Mouse (Mus musculus) heart, postnatal 4 days (tissue): ENCODE data around the gene Ttc28. TPM values are rescaled to one million over a fixed set of nuclear protein-coding genes. Genes with fewer than 3 reads are reported as not detected.

Experiments used
- DNase-seq: peaks from one replicate; pipeline ENCODE4 v3.0.0; 2021
- microRNA-seq, 2 experiments: library from miRNA; unstranded; fragments of <30 nt; microRNA quantifications; one replicate each; pipeline ENCODE4 v1.2.0; 2021 to 2022
- total RNA-seq, 2 experiments: library from RNA; stranded (reverse); gene quantifications; 2 replicates each; pipeline ENCODE4 v1.2.3; 2021

Gene Ttc28
- total RNA-seq, 2 experiments from 2014 or later = 29.3 to 29.9 TPM

DNA sequence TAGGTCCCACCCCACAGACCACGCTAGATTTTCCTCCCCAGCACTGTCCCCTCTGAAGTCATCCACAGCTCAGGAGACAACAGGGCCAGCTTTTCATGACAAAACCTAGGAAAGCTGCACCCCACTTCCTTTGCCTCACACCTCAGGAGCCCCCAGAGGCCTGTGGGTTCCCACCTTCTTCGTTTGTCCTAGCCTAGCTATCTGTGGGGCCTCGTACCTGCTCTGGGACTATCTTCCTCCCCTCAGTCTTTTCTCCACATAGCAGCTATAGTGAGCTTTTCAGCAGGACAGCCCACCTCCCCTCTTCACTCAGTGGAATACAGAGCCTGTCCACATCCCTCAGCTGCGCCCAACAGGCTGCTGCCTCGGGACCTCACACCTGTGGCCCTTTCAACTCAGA, 418.2 kb downstream of the Ttc28 start:
- no peak for DNase-seq

DNA sequence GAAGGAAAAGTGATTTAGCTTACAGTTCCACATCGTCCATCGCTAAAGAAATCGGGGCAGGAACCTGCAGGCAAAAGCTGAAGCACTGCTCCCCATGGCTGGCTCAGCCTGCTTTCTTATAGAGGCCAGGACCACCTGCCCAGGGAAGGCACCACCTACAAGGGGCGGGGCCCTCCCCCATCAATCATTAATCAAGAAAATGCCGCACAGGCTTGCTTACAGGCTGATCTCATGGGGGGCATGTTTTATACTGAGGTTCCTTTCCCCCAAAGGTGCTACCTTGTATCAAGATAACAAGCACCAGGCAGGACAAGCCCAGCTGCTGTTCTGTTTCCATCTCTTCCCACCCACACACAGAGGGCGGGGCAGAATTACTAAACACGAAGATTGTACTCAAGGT, 419.1 kb downstream of the Ttc28 start:
- no peak for DNase-seq

DNA sequence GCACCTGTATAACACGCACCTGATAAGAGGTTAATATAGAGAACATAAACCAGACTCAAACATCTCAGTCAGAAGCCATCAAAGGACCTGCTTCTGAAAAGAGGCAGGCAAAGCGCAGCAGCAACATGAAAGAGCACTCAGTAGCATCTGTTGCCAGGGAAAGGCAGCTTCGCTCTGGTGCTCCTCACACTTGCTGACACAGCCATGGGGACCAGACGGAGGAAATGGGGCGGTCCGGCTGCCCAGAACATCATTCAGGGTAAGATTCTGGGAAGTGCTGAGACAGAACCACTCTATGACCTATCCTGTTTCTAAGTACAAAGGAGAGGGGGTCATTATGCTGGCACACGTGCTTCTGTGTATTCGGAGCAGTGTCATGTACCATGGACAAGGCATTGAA, 421.2 kb downstream of the Ttc28 start:
- no peak for DNase-seq

DNA sequence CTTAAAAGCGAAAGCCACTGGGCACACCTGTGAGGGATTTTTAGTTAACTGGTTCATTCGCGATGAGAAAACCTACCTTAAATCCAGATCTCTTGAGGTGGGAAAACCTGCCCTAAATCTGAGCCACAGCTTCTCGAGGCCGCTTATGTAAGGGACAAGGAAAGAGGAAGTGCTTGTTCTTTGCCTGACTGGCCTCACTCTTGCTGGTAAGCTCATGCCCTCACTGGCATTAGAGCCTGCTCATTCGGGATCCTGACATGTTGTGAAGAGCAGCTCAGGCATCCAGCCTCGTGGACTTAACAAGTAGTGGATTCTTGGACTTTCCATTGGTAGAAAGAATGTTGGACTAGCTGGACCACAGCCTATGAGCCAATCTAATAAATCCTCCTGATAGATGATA, 422.1 kb downstream of the Ttc28 start:
- no peak for DNase-seq

DNA sequence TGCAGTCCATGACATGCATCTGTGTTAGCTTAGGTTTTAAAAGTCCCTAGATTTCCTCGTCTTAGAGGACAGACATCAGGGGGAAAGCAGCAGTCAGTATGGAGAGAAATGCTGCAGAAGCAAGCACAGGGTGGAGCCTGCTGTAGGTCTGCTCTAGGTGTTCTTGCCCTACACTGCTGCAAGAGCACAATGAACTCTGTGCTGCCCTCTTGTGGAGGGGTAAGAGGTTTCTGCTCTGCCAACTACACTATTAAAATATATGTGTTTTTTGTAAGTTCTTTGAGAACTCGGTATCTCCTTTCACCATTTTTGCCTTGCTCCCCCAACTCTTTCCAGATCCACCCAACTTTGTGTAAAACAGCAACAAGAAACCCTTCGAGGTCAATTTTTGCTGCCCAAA, 425.1 kb downstream of the Ttc28 start:
- no peak for DNase-seq

DNA sequence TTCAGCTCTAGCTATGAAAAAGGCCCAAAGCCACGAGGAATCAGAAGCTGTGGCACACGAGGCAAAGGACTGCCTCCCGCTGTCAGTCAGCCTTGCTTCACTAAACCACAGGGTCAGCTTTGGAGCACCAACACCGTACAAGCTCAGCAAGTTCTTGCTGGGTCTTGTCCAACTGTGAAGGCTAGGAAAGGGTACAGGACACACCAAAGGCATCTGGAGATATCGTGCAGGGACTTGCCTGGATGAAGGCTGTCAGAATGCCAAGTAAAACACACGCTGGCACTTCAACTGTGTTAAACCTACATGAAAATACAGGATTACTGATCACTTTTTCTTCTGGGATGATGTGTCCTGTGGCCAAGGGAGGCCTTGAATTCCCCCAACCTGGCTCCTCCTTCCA, 430.6 kb downstream of the Ttc28 start:
- DNase-seq = peak; percentile 41

DNA sequence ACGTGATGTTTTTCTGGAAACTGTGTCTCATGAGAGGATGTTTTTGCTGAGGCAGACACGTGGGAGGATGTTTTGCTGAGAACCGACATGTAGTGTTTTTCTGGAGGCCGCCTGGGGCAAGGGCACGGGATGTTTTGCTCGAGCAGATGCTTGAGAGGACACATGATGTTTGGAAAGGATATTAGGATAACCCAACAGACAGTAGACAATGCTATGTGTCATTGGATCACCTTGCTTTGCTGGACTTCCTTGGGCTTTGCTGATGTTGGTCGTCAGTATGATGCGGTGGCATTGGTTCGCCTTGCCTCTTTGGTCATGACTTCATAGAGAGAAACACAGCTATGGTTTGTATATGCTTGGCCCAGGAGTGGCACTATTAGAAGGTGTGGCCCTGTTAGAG, 434.2 kb downstream of the Ttc28 start:
- no peak for DNase-seq

DNA sequence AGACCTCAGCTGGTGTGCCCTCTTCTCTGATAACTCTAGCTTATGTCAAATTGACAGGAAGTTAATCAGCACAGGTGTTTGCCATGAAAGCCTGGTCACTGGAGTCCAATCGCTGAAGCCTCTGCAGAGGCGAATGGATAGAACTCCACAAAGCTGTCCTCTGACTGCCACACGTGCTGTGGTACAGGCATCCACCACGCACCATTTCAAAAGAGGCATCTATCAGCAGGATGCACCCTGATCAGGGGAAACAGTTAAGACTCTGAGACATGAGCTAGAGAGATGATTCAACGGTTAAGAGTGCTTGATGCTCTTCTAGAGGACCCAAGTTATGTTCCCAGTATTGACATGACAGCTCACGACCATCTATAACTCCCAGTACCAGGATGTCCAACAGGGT, 435.5 kb downstream of the Ttc28 start:
- DNase-seq = no peak

DNA sequence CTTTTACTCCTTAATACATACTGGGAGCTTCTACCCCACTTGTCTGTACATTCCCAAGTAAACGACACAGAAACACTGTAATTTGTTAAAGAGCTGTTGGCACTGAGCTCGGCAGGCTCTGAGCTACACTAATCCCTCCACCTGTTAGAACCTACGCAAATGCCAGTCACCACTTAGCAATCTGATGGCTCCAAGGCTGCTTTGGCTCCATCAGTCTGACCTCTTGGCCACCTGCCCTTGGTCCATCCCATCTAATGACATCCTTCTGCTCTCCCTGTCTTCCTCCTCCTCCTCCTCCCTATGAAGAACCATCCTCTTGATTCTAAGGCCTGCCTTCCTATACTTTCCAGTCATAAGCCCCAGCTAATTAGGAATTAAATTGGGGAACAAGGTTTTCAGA, 437.9 kb downstream of the Ttc28 start:
- no peak for DNase-seq

DNA sequence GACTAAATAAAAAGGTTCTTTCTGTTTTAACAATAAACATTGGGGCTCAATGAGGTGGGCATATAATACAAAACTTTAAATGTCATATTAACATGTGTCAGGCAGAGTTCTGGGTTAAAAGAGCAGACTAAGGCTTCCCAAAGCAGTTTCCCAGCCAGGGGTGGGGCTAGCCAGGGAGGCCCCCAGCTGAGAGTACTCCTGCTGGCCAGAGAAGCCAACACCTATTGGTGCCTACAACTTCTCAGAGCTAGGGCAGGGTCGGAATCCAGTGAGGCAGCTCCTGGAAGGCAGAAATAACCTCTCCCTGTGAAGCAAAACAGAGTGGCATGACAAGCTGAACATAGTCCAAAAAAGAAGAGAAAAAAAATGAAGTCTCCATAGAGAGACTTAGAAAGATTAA, 439.3 kb downstream of the Ttc28 start:
- no peak for DNase-seq

DNA sequence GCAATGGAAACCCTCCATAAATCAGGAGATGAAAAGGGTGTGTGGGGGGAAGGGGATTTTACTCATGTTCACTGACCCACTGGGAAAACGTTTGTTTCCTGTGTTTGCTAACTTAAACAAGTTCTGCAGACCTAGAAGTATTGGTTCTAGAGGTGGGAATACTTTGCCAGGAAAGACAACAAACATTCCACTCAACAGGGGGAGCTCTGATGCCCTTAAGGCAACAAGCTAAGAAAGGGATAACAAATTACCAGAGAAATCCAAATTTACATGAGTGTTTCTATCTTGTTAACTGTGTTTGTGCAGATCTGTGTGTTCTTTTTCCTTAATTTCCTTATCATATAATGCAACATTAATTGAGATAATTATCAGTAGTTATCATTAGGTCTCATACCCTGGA, 446.2 kb downstream of the Ttc28 start:
- no peak for DNase-seq

DNA sequence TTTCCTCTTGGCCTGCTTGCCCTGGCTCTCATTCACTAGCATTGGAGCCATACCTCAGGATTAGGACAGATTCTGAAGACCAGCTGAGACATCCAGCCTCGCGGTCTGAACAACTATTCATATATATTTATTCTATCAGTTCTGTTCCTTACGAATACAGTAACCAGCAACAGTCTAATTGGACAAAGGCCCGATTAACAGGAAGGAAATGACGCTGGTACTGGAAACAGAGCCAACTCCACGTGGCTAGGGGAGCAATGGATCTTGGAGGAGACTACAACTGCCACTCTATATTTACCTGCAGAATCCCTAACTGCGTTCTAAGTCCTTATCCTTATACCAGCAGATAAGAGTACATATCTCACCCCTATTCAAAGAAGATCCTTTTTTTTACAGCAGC, 447.8 kb downstream of the Ttc28 start:
- no peak for DNase-seq

DNA sequence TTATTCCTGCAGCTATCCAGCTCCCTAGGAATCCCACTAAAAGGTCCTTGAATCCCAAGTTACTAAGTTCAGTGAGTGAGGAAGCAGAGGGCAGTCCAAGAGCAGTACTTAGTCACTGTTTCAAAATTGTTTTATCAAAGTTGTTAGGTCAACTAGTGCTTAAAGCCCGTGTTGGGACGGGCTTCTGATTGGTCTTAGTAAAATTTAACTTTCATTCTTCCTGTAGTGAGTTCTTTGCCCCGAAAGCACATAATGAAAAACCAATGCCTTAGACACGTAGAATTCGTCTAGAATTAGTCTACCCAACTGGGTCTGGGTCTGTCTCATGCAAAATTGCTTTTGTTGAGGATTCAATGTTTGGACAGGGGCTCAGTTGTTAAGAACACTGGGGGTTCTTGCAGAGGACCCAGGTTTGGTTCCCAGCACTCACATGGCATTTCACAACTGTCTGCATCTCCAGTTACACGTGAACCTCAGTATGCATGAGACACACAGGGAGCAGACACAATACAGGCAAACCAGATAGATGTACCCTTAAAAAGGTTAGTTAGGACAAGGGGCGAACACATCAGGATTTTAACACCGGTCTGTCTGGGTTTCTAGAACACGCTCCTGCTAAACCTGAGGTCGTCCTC, 450.3 kb downstream of the Ttc28 start:
- peak; percentile 12 for DNase-seq

DNA sequence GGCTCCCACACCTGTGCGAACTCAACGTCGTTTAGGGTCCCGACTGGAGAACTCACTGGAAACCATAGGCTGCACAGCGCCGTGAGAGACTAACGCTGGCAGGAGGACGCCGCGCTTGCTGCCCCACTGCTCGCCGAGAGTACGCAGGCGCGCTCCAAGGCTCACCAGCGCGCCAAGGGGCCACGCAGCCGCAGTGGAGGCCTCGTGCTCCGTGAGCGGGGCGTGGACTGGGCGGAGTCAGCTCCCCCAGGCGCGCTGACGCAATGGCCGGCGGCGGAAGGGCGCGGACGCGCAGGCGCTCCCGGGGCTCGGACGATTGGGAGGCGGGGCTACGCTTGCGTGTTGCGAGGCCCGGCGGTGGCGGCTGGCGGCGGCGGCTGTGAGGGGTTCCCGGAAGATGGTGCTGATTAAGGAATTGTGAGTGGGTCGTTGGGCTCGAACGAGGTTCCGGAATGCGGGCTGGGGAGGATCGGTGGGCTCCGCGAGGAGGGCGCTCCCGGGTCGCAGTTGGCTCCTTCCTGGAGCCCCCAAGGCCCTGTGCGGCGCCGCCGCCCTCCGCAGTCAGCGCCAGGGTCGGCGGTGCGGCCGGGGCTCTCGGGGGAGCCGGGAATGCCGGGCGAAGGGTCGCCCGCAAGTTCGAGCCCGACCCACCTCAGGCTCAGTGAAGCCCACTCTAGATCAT, 451.0 kb downstream of the Ttc28 start, which contains the start of gene Pitpnb:
Gene Pitpnb, plus strand, starts transcription at position 347 of the 682 bp plus-strand sequence.
- peak; percentile 99 for DNase-seq

DNA sequence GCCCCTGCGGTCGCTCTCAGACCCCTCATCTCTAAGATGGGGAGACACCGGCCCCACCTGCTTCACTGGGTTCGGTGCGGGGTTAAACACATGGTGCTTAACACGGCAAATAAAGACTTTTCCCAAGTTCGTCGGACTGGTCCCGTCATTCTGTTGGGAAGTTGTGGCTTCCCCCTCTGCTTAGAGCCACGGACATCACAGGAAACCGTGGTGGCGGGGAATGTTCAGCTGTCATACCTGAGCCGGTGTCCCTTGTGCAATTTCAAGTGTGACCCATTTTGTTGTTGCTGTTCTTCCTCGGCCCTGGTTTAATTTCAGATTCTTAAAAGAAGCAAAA, 451.5 kb downstream of the Ttc28 start:
- DNase-seq = no peak

DNA sequence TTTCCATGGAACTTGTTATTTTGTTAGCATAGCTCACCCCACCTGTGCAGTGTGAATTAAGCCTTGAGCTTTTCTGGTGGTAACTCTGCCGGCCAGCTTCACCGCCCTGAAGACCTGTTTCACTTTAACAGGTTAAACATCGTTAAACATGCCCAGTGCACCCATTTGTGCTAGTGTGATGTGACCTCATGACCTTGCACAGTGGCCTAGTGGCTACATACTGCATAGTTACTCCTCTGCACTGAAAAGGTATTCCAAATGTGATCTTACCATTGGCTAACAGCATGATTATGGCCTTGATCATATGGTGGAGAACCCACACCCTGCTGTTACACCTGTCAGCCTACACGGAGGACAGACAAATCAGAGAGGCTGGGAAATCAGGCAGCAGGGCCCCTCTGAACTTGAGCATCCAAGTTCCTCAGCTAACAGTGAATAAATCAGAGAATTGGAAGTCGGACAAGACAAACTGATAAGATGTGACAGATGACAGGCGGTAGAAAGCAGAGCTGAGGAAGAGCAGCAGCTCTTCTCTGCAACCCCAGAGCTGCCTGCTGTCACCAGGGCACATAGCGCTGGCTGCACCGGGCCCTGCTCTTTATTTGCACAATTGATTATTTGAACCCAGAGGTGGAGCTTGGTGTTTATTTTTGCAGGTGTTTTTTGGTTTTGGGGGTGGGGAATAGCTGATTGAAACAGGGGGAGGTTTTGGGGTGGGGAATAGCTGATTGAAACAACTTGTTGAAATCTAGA, 456.5 kb downstream of the Ttc28 start:
- DNase-seq = no peak

Small RNA genes lying within 50 kb of the gene (microRNA-seq; reads per million reads assigned to microRNA genes)
- 35.6 reads per million in 2 experiments for gene Mir701

Other genes starting within 250 kb of the Ttc28 start
- 10 to 100 TPM; 19.3 to 21.0 TPM for gene Noc4l, start 226.4 kb upstream of the Ttc28 start, total RNA-seq
- 10 to 100 TPM; 11.3 to 13.4 TPM for gene Ddx51, start 226.4 kb upstream of the Ttc28 start, total RNA-seq
- gene Ep400, start 109.1 kb upstream of the Ttc28 start, total RNA-seq = 10 to 100 TPM; 64.1 to 67.5 TPM
- gene Pus1, start 99.1 kb upstream of the Ttc28 start, total RNA-seq = 10 to 100 TPM; 23.4 to 25.6 TPM
- gene Ulk1, start 69.7 kb upstream of the Ttc28 start, total RNA-seq = 10 to 100 TPM; 49.8 to 51.1 TPM
- gene Hscb, start 40.0 kb upstream of the Ttc28 start, total RNA-seq = 10 to 100 TPM; 12.4 to 13.1 TPM
- gene Chek2, start 39.8 kb upstream of the Ttc28 start, total RNA-seq = 1 to 10 TPM; 5.9 to 6.4 TPM